Mouse (Mus musculus): Measurements from ENCODE around the gene Gm9972. TPM values are rescaled to one million over a fixed set of nuclear protein-coding genes. Genes with fewer than 3 reads are reported as not detected.

Gene Gm9972
- not detected in 2 replicates for polyA plus RNA-seq (2015; fragmentation: Nextera tagmentation; extraction: Ambion mirVana)

GRCm38 (mm10) chr11:43035446-43035845 is at the start of gene Gm9972:
Gene Gm9972, plus strand, starts transcription at chr11:43035746.
- no peak for TF ChIP-seq CTCF (IDR thresholded peaks at IDR 0.05; ENCODE audit: low read depth)
- Histone ChIP-seq H3K27me3 (replicated peaks; ENCODE audit: control insufficient read depth, insufficient read depth, low read length) (no peaks in the 10 kb centered on the region), H3K9me3 (ENCODE audit: control insufficient read depth) (no peaks in the 10 kb centered on the region), H3K4me2 (replicated peaks; ENCODE audit: low read depth) (no peak within 1 kb of the TSS), H3K4me3 (ENCODE audit: low read depth, low read length) (no peak within 1 kb of the TSS), H3K4me1 (replicated peaks; ENCODE audit: control insufficient read depth, insufficient read depth, low read length) (no peaks in the 10 kb centered on the region), H3K27ac (ENCODE audit: low read depth, low read length) (no peak within 1 kb of the TSS), H3K9ac (ENCODE audit: low read depth, low read length) (no peak within 1 kb of the TSS), H3K36me3 (ENCODE audit: control insufficient read depth, insufficient read depth) (no peaks in the 10 kb centered on the region)
- ATAC-seq = no peak

GRCm38 (mm10) chr11:42999188-42999587 is 36.4 kb upstream of the Gm9972 start:
- no peaks in the 10 kb centered on the region for H3K27me3 ChIP-seq (replicated peaks; ENCODE audit: control insufficient read depth, insufficient read depth, low read length)
- no peak for ATAC-seq
- 43% methylated on average over 3 of the region's 3 CpGs for WGBS

GRCm38 (mm10) chr11:43011941-43012340 is 23.6 kb upstream of the Gm9972 start:
- WGBS = 81% methylated on average over 2 of the region's 2 CpGs
- ATAC-seq = no peak

More at GRCm38 (mm10) chr11:42999188-42999587, 36.4 kb upstream of the Gm9972 start:
- Histone ChIP-seq H3K4me1 (replicated peaks; ENCODE audit: control insufficient read depth, insufficient read depth, low read length) (no peaks in the 10 kb centered on the region), H3K9ac (ENCODE audit: low read depth, low read length) (no peak overlapping the region), H3K4me2 (replicated peaks; ENCODE audit: low read depth) (no peak overlapping the region), H3K4me3 (ENCODE audit: low read depth, low read length) (no peak overlapping the region), H3K27ac (ENCODE audit: low read depth, low read length) (no peak overlapping the region), H3K9me3 (ENCODE audit: control insufficient read depth) (no peaks in the 10 kb centered on the region), H3K36me3 (ENCODE audit: control insufficient read depth, insufficient read depth) (no peaks in the 10 kb centered on the region)
- TF ChIP-seq CTCF (IDR thresholded peaks at IDR 0.05; ENCODE audit: low read depth) = peak; percentile 85

GRCm38 (mm10) chr11:43012980-43013379 is 22.6 kb upstream of the Gm9972 start:
- WGBS = 76% methylated on average over 4 of the region's 4 CpGs
- Histone ChIP-seq H3K27ac (ENCODE audit: low read depth, low read length) (no peak overlapping the region), H3K4me1 (replicated peaks; ENCODE audit: control insufficient read depth, insufficient read depth, low read length) (no peaks in the 10 kb centered on the region), H3K9me3 (ENCODE audit: control insufficient read depth) (no peaks in the 10 kb centered on the region), H3K27me3 (replicated peaks; ENCODE audit: control insufficient read depth, insufficient read depth, low read length) (no peaks in the 10 kb centered on the region), H3K4me3 (ENCODE audit: low read depth, low read length) (no peak overlapping the region), H3K36me3 (ENCODE audit: control insufficient read depth, insufficient read depth) (no peaks in the 10 kb centered on the region), H3K4me2 (replicated peaks; ENCODE audit: low read depth) (no peak overlapping the region), H3K9ac (ENCODE audit: low read depth, low read length) (no peak overlapping the region)
- no peak for TF ChIP-seq CTCF (IDR thresholded peaks at IDR 0.05; ENCODE audit: low read depth)
- ATAC-seq = no peak

More at GRCm38 (mm10) chr11:43011941-43012340, 23.6 kb upstream of the Gm9972 start:
- Histone ChIP-seq H3K9me3 (ENCODE audit: control insufficient read depth) (no peaks in the 10 kb centered on the region), H3K4me2 (replicated peaks; ENCODE audit: low read depth) (no peak overlapping the region), H3K36me3 (ENCODE audit: control insufficient read depth, insufficient read depth) (no peaks in the 10 kb centered on the region), H3K27ac (ENCODE audit: low read depth, low read length) (no peak overlapping the region), H3K9ac (ENCODE audit: low read depth, low read length) (no peak overlapping the region), H3K4me3 (ENCODE audit: low read depth, low read length) (no peak overlapping the region), H3K27me3 (replicated peaks; ENCODE audit: control insufficient read depth, insufficient read depth, low read length) (no peaks in the 10 kb centered on the region), H3K4me1 (replicated peaks; ENCODE audit: control insufficient read depth, insufficient read depth, low read length) (no peaks in the 10 kb centered on the region)
- no peak for TF ChIP-seq CTCF (IDR thresholded peaks at IDR 0.05; ENCODE audit: low read depth)

- H3K27me3 ChIP-seq (replicated peaks; ENCODE audit: control insufficient read depth, insufficient read depth, low read length) = no peaks in the 10 kb centered on the region
- H3K4me2 ChIP-seq (replicated peaks; ENCODE audit: low read depth) = no peak overlapping the region
- ATAC-seq = peak; percentile 97
- H3K9me3 ChIP-seq (ENCODE audit: control insufficient read depth) = no peaks in the 10 kb centered on the region
- no peak for TF ChIP-seq CTCF (IDR thresholded peaks at IDR 0.05; ENCODE audit: low read depth)
- no peaks in the 10 kb centered on the region for H3K4me1 ChIP-seq (replicated peaks; ENCODE audit: control insufficient read depth, insufficient read depth, low read length)
- H3K4me3 ChIP-seq (ENCODE audit: low read depth, low read length) = no peak overlapping the region
- H3K27ac ChIP-seq (ENCODE audit: low read depth, low read length) = no peak overlapping the region
- no peak overlapping the region for H3K9ac ChIP-seq (ENCODE audit: low read depth, low read length)
- H3K36me3 ChIP-seq (ENCODE audit: control insufficient read depth, insufficient read depth) = no peaks in the 10 kb centered on the region
These were observed 12.3 kb upstream of the Gm9972 start for GRCm38 (mm10) chr11:43023109-43023688.

GRCm38 (mm10) chr11:43029813-43030212 is 5.7 kb upstream of the Gm9972 start:
- H3K9me3 ChIP-seq (ENCODE audit: control insufficient read depth) = no peaks in the 10 kb centered on the region
- WGBS = 74% methylated on average over 1 of the region's 1 CpGs
- no peak for TF ChIP-seq CTCF (IDR thresholded peaks at IDR 0.05; ENCODE audit: low read depth)
- H3K27ac ChIP-seq (ENCODE audit: low read depth, low read length) = no peak overlapping the region
- H3K4me1 ChIP-seq (replicated peaks; ENCODE audit: control insufficient read depth, insufficient read depth, low read length) = no peaks in the 10 kb centered on the region
- no peak overlapping the region for H3K9ac ChIP-seq (ENCODE audit: low read depth, low read length)
- no peak overlapping the region for H3K4me3 ChIP-seq (ENCODE audit: low read depth, low read length)
- ATAC-seq = no peak
- no peak overlapping the region for H3K4me2 ChIP-seq (replicated peaks; ENCODE audit: low read depth)
- H3K27me3 ChIP-seq (replicated peaks; ENCODE audit: control insufficient read depth, insufficient read depth, low read length) = no peaks in the 10 kb centered on the region
- H3K36me3 ChIP-seq (ENCODE audit: control insufficient read depth, insufficient read depth) = no peaks in the 10 kb centered on the region

- ATAC-seq = no peak
These were observed 3.4 kb upstream of the Gm9972 start for GRCm38 (mm10) chr11:43032141-43032540.

More at GRCm38 (mm10) chr11:43032141-43032540, 3.4 kb upstream of the Gm9972 start:
- no peaks in the 10 kb centered on the region for H3K36me3 ChIP-seq (ENCODE audit: control insufficient read depth, insufficient read depth)
- H3K4me3 ChIP-seq (ENCODE audit: low read depth, low read length) = no peak overlapping the region
- H3K4me1 ChIP-seq (replicated peaks; ENCODE audit: control insufficient read depth, insufficient read depth, low read length) = no peaks in the 10 kb centered on the region
- 83% methylated on average over 4 of the region's 4 CpGs for WGBS
- no peaks in the 10 kb centered on the region for H3K27me3 ChIP-seq (replicated peaks; ENCODE audit: control insufficient read depth, insufficient read depth, low read length)
- H3K27ac ChIP-seq (ENCODE audit: low read depth, low read length) = no peak overlapping the region
- no peak overlapping the region for H3K4me2 ChIP-seq (replicated peaks; ENCODE audit: low read depth)
- no peak for TF ChIP-seq CTCF (IDR thresholded peaks at IDR 0.05; ENCODE audit: low read depth)
- no peaks in the 10 kb centered on the region for H3K9me3 ChIP-seq (ENCODE audit: control insufficient read depth)
- no peak overlapping the region for H3K9ac ChIP-seq (ENCODE audit: low read depth, low read length)
